Mouse (Mus musculus): ENCODE measurements around the gene Zbtb38. TPM values are rescaled to one million over a fixed set of nuclear protein-coding genes. Genes with fewer than 3 reads are reported as not detected.

Zbtb38 gene
- polyA plus RNA-seq, 1 experiment from 2014 or later, result 44.0 TPM

GRCm38 (mm10) chr9:96738563-96739355 is 13.9 kb downstream of the Zbtb38 start:
- H3K4me3 ChIP-seq, result no peak overlapping the region
- WGBS, result 88% methylated on average over 13 of the region's 13 CpGs
- peaks cover 29% of the 10 kb centered on the region for H3K4me1 ChIP-seq (replicated peaks)
- no peaks in the 10 kb centered on the region for H3K9me3 ChIP-seq
- H3K27ac ChIP-seq, result no peak overlapping the region
- no peaks in the 10 kb centered on the region for H3K36me3 ChIP-seq
- no peaks in the 10 kb centered on the region for H3K27me3 ChIP-seq
- no peak for ATAC-seq (ENCODE audit: low FRiP score)
- no peak overlapping the region for H3K4me2 ChIP-seq
- no peak overlapping the region for H3K9ac ChIP-seq

- Histone ChIP-seq H3K27ac (peak overlapping the region; percentile 64), H3K27me3 (no peaks in the 10 kb centered on the region), H3K9ac (no peak overlapping the region), H3K4me3 (no peak overlapping the region), H3K9me3 (no peaks in the 10 kb centered on the region), H3K4me2 (no peak overlapping the region), H3K36me3 (no peaks in the 10 kb centered on the region), H3K4me1 (replicated peaks) (peaks cover 38% of the 10 kb centered on the region)
- no peak for ATAC-seq (ENCODE audit: low FRiP score)
- WGBS, result 44% methylated on average over 4 of the region's 4 CpGs
These were observed 16.7 kb downstream of the Zbtb38 start for GRCm38 (mm10) chr9:96735946-96736345.

GRCm38 (mm10) chr9:96733425-96733717 is 19.3 kb downstream of the Zbtb38 start:
- Histone ChIP-seq H3K27ac (peak overlapping the region; percentile 96), H3K4me3 (peak overlapping the region; percentile 44), H3K27me3 (no peaks in the 10 kb centered on the region), H3K4me1 (replicated peaks) (peaks cover 48% of the 10 kb centered on the region), H3K9ac (peak overlapping the region; percentile 81), H3K4me2 (peak overlapping the region; percentile 51), H3K9me3 (no peaks in the 10 kb centered on the region), H3K36me3 (no peaks in the 10 kb centered on the region)
- ATAC-seq (ENCODE audit: low FRiP score), result no peak
- WGBS, result 78% methylated on average over 4 of the region's 4 CpGs

- Histone ChIP-seq H3K27ac (peak overlapping the region; percentile 96), H3K4me1 (replicated peaks) (peaks cover 53% of the 10 kb centered on the region), H3K27me3 (no peaks in the 10 kb centered on the region), H3K9me3 (no peaks in the 10 kb centered on the region), H3K4me3 (peak overlapping the region; percentile 44), H3K4me2 (peak overlapping the region; percentile 51), H3K36me3 (no peaks in the 10 kb centered on the region), H3K9ac (peak overlapping the region; percentile 81)
- WGBS, result 57% methylated on average over 17 of the region's 17 CpGs
- peak; percentile 56; the same call in 1 of the 2 replicates for ATAC-seq (ENCODE audit: low FRiP score)
These were observed 19.8 kb downstream of the Zbtb38 start for GRCm38 (mm10) chr9:96732644-96733424.

GRCm38 (mm10) chr9:96731961-96732511 is 20.6 kb downstream of the Zbtb38 start:
- peaks cover 61% of the 10 kb centered on the region for H3K4me1 ChIP-seq (replicated peaks)
- WGBS, result 31% methylated on average over 14 of the region's 14 CpGs

GRCm38 (mm10) chr9:96731039-96731895 is 21.4 kb downstream of the Zbtb38 start:
- H3K9ac ChIP-seq, result peak overlapping the region; percentile 81
- H3K9me3 ChIP-seq, result no peaks in the 10 kb centered on the region
- H3K27me3 ChIP-seq, result no peaks in the 10 kb centered on the region
- ATAC-seq (ENCODE audit: low FRiP score), result no peak
- peaks cover 69% of the 10 kb centered on the region for H3K4me1 ChIP-seq (replicated peaks)
- WGBS, result 66% methylated on average over 19 of the region's 19 CpGs
- peak overlapping the region; percentile 51 for H3K4me2 ChIP-seq
- peak overlapping the region; percentile 96 for H3K27ac ChIP-seq
- peak overlapping the region; percentile 44 for H3K4me3 ChIP-seq
- no peaks in the 10 kb centered on the region for H3K36me3 ChIP-seq

More at GRCm38 (mm10) chr9:96731961-96732511, 20.6 kb downstream of the Zbtb38 start:
- no peaks in the 10 kb centered on the region for H3K27me3 ChIP-seq
- no peaks in the 10 kb centered on the region for H3K36me3 ChIP-seq
- H3K4me3 ChIP-seq, result peak overlapping the region; percentile 44
- H3K9ac ChIP-seq, result peak overlapping the region; percentile 81
- peak overlapping the region; percentile 51 for H3K4me2 ChIP-seq
- peak; percentile 73 for ATAC-seq (ENCODE audit: low FRiP score)
- H3K9me3 ChIP-seq, result no peaks in the 10 kb centered on the region
- H3K27ac ChIP-seq, result peak overlapping the region; percentile 96

- H3K9ac ChIP-seq, result peak overlapping the region; percentile 68
- peaks cover 71% of the 10 kb centered on the region for H3K4me1 ChIP-seq (replicated peaks)
- no peaks in the 10 kb centered on the region for H3K9me3 ChIP-seq
- no peak for ATAC-seq (ENCODE audit: low FRiP score)
- no peaks in the 10 kb centered on the region for H3K27me3 ChIP-seq
- peak overlapping the region; percentile 44 for H3K4me3 ChIP-seq
- H3K36me3 ChIP-seq, result no peaks in the 10 kb centered on the region
- peak overlapping the region; percentile 89 for H3K27ac ChIP-seq
- WGBS, result 77% methylated on average over 2 of the region's 2 CpGs
- peak overlapping the region; percentile 51 for H3K4me2 ChIP-seq
These were observed 22.4 kb downstream of the Zbtb38 start for GRCm38 (mm10) chr9:96730311-96730625.

- Histone ChIP-seq H3K36me3 (no peaks in the 10 kb centered on the region), H3K9ac (peak overlapping the region; percentile 68), H3K27ac (peak overlapping the region; percentile 89), H3K9me3 (no peaks in the 10 kb centered on the region), H3K4me2 (peak overlapping the region; percentile 51), H3K4me1 (replicated peaks) (peaks cover 71% of the 10 kb centered on the region), H3K4me3 (peak overlapping the region; percentile 44), H3K27me3 (no peaks in the 10 kb centered on the region)
- ATAC-seq (ENCODE audit: low FRiP score), result no peak
- WGBS, result 65% methylated on average over 10 of the region's 10 CpGs
These were observed 22.9 kb downstream of the Zbtb38 start for GRCm38 (mm10) chr9:96729537-96730310.

- ATAC-seq (ENCODE audit: low FRiP score), result no peak
- Histone ChIP-seq H3K4me1 (replicated peaks) (peaks cover 63% of the 10 kb centered on the region), H3K27me3 (no peaks in the 10 kb centered on the region), H3K9me3 (no peaks in the 10 kb centered on the region), H3K9ac (peak overlapping the region; percentile 68), H3K36me3 (no peaks in the 10 kb centered on the region), H3K27ac (peak overlapping the region; percentile 89), H3K4me2 (peak overlapping the region; percentile 51), H3K4me3 (peak overlapping the region; percentile 44)
- 61% methylated on average over 16 of the region's 16 CpGs for WGBS
These were observed 24.1 kb downstream of the Zbtb38 start for GRCm38 (mm10) chr9:96728338-96729162.

GRCm38 (mm10) chr9:96727688-96728087 is 24.9 kb downstream of the Zbtb38 start:
- Histone ChIP-seq H3K4me2 (peak overlapping the region; percentile 51), H3K4me1 (replicated peaks) (peaks cover 63% of the 10 kb centered on the region), H3K9ac (no peak overlapping the region), H3K27me3 (no peaks in the 10 kb centered on the region), H3K27ac (peak overlapping the region; percentile 89; the same call in 1 of the 2 replicates), H3K36me3 (no peaks in the 10 kb centered on the region), H3K9me3 (no peaks in the 10 kb centered on the region), H3K4me3 (0 out of 2 replicates have a peak overlapping the region, but pooled peaks have one; percentile 44)
- 91% methylated on average over 6 of the region's 6 CpGs for WGBS
- no peak for ATAC-seq (ENCODE audit: low FRiP score)

All from hindbrain, embryonic 13.5 days (tissue).